Mouse (Mus musculus) stomach, postnatal 0 days (tissue): ENCODE measurements around the gene Ccr7. TPM values are rescaled to one million over a fixed set of nuclear protein-coding genes. Genes with fewer than 3 reads are reported as not detected.

ENCODE experiments used
- ATAC-seq: fragments of 200-750 bp; cut with Nextera tagmentation; 2 replicates; pipeline ENCODE4 v1.8.0; 2017; ENCODE audit not compliant: low FRiP score, low TSS enrichment
- DNase-seq: peaks from one replicate; pipeline ENCODE4 v3.0.0-alpha.2; 2016; ENCODE audit warnings: low spot score
- H3K27ac ChIP-seq: fragments of 300-500 bp; sonication (generic); replicated peaks from 2 replicates; pipeline ENCODE4 v1.5.1; 2014; ENCODE audit warnings: mild to moderate bottlenecking, control low read depth
- H3K27me3 ChIP-seq: fragments of 300-500 bp; sonication (generic); 2 replicates; pipeline ENCODE4 v1.6.1; 2014; ENCODE audit warnings: low read length; ENCODE audit not compliant: control insufficient read depth, insufficient read depth
- H3K36me3 ChIP-seq: fragments of 300-500 bp; sonication (generic); 2 replicates; pipeline ENCODE4 v1.6.1; 2014; ENCODE audit warnings: low read length, mixed read lengths; ENCODE audit not compliant: control insufficient read depth, insufficient read depth
- H3K4me1 ChIP-seq: fragments of 300-500 bp; sonication (generic); replicated peaks from 2 replicates; pipeline ENCODE4 v1.6.1; 2014; ENCODE audit warnings: antibody characterized with exemption; ENCODE audit not compliant: control insufficient read depth, insufficient read depth
- H3K4me2 ChIP-seq: fragments of 300-500 bp; sonication (generic); replicated peaks from 2 replicates; pipeline ENCODE4 v1.6.1; 2014; ENCODE audit warnings: low read depth, mild to moderate bottlenecking, control low read depth, moderate library complexity
- H3K4me3 ChIP-seq: fragments of 300-500 bp; sonication (generic); 2 replicates; pipeline ENCODE4 v1.5.1; 2014; ENCODE audit warnings: low read depth, low read length, control low read depth
- H3K9ac ChIP-seq: fragments of 300-500 bp; sonication (generic); 2 replicates; pipeline ENCODE4 v1.6.1; 2014; ENCODE audit warnings: mild to moderate bottlenecking, low read length, control low read depth, mixed read lengths
- H3K9me3 ChIP-seq: fragments of 300-500 bp; sonication (generic); 2 replicates; pipeline ENCODE4 v1.6.1; 2016; ENCODE audit warnings: low read length; ENCODE audit not compliant: control insufficient read depth
- CTCF ChIP-seq: IDR thresholded peaks from 2 replicates; pipeline ENCODE4 v1.5.1; 2016; ENCODE audit warnings: antibody characterized with exemption, low read depth, mild to moderate bottlenecking, moderate library complexity
- EP300 ChIP-seq: optimal IDR thresholded peaks from 2 replicates; pipeline ENCODE3; 2016; ENCODE audit warnings: antibody characterized with exemption
- WGBS: fragments of 180-500 bp; shearing (Covaris S2); extraction: QIAGEN DNeasy Blood & Tissue Kit; methylation state at CpG from one replicate; pipeline ENCODE4 v1.1.7; 2014; 5-methylcytosine and 5-hydroxymethylcytosine counted together
- polyA plus RNA-seq: library from polyadenylated mRNA; unstranded; fragments of >200 nt; fragmentation: Nextera tagmentation; extraction: Ambion mirVana; gene quantifications from 2 replicates; pipeline ENCODE4 v1.2.1, GENCODE M21; 2015

Ccr7 gene
- polyA plus RNA-seq, result 0.05 and 0.07 TPM in 2 replicates

DNA sequence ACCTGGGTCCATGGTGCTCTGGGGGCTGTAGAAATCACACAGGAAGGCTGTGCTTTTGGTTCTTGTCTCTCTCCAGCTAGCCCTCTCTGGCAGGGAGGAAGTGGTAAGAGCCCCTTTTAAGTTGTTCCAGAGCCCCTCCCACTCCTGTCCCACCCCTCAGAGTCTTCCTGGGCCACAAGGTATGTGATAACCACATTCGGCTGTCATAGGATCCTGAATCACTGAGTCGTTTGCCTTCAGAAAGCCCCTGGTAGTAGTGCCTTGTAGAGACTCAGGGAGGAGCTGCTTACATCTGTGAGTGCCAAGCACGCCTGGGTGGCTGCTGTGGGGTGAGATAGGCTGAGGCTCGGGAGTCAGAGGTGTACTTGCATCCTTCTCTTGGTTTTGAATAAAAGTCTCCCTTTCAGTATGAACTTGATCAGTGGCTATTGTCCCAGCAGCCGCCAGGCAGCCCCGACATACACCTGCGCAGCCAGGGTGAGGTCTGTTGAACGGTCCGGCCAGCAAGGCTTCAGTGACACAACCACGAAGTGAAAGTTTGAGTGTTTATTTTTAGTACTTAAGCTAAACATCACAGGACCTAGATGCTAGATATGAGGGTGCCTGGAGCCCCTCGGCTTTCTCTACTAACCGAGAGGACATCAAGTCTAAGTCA lies at the start of gene Ccr7:
Ccr7 (minus strand) TSS at position 91 of the 655 bp plus-strand sequence.
- Histone ChIP-seq H3K36me3 (no peaks in the 10 kb centered on the region), H3K4me1 (no peaks in the 10 kb centered on the region), H3K4me2 (no peak within 1 kb of the TSS), H3K27me3 (no peaks in the 10 kb centered on the region), H3K9ac (no peak within 1 kb of the TSS), H3K4me3 (no peak within 1 kb of the TSS), H3K9me3 (no peaks in the 10 kb centered on the region), H3K27ac (no peak within 1 kb of the TSS)
- TF ChIP-seq EP300 (no peak), CTCF (no peak)
- DNase-seq, result no peak
- ATAC-seq, result no peak
- WGBS, result 54% methylated on average over 12 of the region's 12 CpGs

DNA sequence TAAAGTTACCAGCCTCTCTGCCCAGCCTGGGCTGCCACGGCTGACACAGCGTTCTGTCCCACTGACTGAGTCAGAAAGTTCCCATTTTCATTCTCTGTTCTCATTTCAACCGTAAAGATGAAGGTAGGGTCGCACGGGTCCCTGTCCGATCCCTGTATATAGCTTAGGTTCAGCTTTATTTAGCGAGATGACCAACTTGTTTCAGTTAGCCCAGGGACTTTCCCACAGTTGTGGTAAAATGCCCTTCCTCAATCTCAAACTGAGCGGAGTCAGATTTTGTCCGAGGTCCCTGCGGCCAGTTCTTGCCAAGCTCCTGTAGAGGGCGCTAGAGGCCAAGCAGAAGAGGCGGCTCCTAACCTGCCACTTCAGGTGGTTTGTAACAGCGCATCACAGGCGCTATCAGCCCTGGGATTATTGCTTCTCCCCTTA lies 34.3 kb upstream of the Ccr7 start:
- Histone ChIP-seq H3K4me1 (no peaks in the 10 kb centered on the region), H3K27me3 (no peaks in the 10 kb centered on the region), H3K9me3 (no peaks in the 10 kb centered on the region), H3K9ac (no peak overlapping the region), H3K4me2 (no peak overlapping the region), H3K4me3 (no peak overlapping the region), H3K36me3 (no peaks in the 10 kb centered on the region), H3K27ac (no peak overlapping the region)
- 21% methylated on average over 14 of the region's 14 CpGs for WGBS
- TF ChIP-seq CTCF, result peak; percentile 92
- no peak for TF ChIP-seq EP300
- ATAC-seq (peak; percentile 54; the same call in 1 of the 2 replicates), DNase-seq (peak; percentile 67)

DNA sequence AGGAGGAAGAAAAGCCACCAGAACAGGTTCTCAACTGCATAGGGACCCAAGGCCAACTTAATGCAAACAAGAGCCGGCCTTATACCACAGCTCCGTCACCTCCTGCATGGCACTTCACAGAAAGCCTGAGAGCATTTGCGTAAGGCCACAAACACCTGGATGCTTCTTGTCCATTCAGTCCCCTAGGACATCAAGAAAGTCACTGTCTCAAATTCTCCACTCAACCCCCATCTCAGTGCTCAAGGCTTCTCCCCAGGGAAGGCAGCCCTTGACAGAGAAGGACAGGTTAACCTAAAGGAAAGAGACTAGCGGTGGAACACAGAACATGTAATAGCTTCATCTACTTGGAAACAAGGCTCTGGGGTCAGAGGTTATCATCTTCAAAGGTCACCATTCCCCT lies 32.5 kb upstream of the Ccr7 start:
- no peaks in the 10 kb centered on the region for H3K4me1 ChIP-seq
- TF ChIP-seq CTCF (no peak), EP300 (no peak)
- H3K9me3 ChIP-seq, result no peaks in the 10 kb centered on the region
- WGBS, result 64% methylated on average over 4 of the region's 4 CpGs
- no peak overlapping the region for H3K27ac ChIP-seq
- DNase-seq, result no peak
- H3K4me3 ChIP-seq, result no peak overlapping the region
- H3K36me3 ChIP-seq, result no peaks in the 10 kb centered on the region
- no peak overlapping the region for H3K4me2 ChIP-seq
- no peak overlapping the region for H3K9ac ChIP-seq
- ATAC-seq, result no peak
- no peaks in the 10 kb centered on the region for H3K27me3 ChIP-seq

DNA sequence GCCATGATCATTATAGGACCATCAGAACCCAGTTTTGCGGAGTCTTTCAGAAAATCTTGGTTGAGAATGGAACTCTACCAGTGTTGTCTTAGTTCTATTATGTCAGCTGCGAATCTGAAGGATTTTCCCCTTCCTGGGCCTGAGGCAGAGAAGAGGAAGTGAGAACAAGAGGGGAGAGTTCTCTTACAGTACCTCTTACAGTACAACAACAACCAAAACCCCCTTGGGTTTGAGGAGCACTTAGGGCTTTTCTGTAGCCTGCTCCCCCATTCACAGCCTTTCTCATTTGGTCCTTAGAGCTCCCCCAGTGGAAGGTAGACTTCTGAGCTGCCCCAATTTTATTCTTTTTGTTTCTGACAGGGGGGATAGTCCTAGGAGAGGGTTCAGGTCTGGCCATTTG lies 32.0 kb upstream of the Ccr7 start:
- 77% methylated on average over 2 of the region's 2 CpGs for WGBS
- Histone ChIP-seq H3K4me2 (no peak overlapping the region), H3K27me3 (no peaks in the 10 kb centered on the region), H3K36me3 (no peaks in the 10 kb centered on the region), H3K4me1 (no peaks in the 10 kb centered on the region), H3K9me3 (no peaks in the 10 kb centered on the region), H3K9ac (no peak overlapping the region), H3K27ac (no peak overlapping the region), H3K4me3 (no peak overlapping the region)
- TF ChIP-seq CTCF, result no peak
- TF ChIP-seq EP300, result no peak
- DNase-seq (no peak), ATAC-seq (no peak)

DNA sequence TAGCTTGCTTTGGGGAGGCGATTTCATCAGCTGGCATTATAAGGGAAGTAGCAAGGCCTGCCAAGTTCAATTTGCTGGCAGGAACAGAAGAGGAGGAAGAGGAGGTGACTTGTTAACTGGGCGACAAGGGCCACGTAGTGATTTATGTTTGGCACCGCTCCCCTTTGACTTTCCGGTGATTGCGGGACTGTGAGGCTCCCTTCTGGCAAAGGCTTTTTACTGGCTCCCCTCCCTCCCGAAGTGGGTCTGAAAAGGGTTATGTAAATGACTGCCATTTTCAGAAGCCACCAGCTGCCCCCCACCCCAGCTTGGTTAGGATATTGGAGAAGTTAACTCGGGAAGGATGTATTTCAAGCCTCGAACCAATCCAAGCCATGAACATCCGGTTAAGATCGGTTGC lies 27.7 kb upstream of the Ccr7 start:
- H3K9ac ChIP-seq, result no peak overlapping the region
- TF ChIP-seq EP300, result no peak
- no peak for TF ChIP-seq CTCF
- no peaks in the 10 kb centered on the region for H3K9me3 ChIP-seq
- no peak overlapping the region for H3K4me2 ChIP-seq
- no peaks in the 10 kb centered on the region for H3K27me3 ChIP-seq
- ATAC-seq (no peak), DNase-seq (no peak)
- no peaks in the 10 kb centered on the region for H3K36me3 ChIP-seq
- H3K27ac ChIP-seq, result no peak overlapping the region
- WGBS, result 59% methylated on average over 11 of the region's 11 CpGs
- H3K4me1 ChIP-seq, result no peaks in the 10 kb centered on the region
- no peak overlapping the region for H3K4me3 ChIP-seq

DNA sequence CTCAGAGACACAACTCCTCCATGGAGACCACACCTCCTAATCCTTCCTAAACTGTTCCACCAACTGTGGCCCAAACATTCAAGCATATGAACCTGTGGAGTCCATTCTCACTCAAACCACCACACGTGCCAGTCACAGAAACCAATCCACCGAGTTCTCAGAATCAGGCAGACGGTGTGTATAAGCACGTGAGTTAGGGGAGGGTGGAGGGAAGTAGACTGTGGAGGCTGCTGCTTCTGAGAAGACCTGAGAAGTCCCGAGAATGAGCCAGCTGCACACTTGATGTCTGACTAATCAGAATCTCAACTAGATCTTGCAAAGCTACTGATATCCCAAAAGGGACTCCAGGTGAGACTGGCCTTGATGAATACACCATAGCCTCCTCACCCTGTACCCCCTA lies 25.2 kb upstream of the Ccr7 start:
- DNase-seq (no peak), ATAC-seq (no peak)
- WGBS, result 81% methylated on average over 5 of the region's 5 CpGs
- Histone ChIP-seq H3K36me3 (no peaks in the 10 kb centered on the region), H3K9me3 (no peaks in the 10 kb centered on the region), H3K27me3 (no peaks in the 10 kb centered on the region), H3K4me2 (no peak overlapping the region), H3K9ac (no peak overlapping the region), H3K27ac (no peak overlapping the region), H3K4me3 (no peak overlapping the region), H3K4me1 (no peaks in the 10 kb centered on the region)
- TF ChIP-seq EP300, result no peak
- no peak for TF ChIP-seq CTCF
